Comparison of ENCODE assay signal across 7 mouse cellular contexts in genomic region chr9:99140063-99140882, GRCm38 (mm10). TPM values are rescaled to one million over a fixed set of nuclear protein-coding genes. Genes with fewer than 3 reads are reported as not detected.
DNase-seq lines count a peak whose midpoint lies in the region; ATAC-seq lines count a peak whose summit lies in the region.

TSS of gene Pik3cb (minus strand) at chr9:99140621.

- ATAC-seq in intestine, embryonic 15.5 days: peak; percentile 97

- H3K9ac ChIP-seq in intestine, embryonic 15.5 days: peak within 1 kb of the TSS; percentile 66

- peak within 1 kb of the TSS; percentile 66 for H3K27ac ChIP-seq in intestine, embryonic 15.5 days
- peak within 1 kb of the TSS; percentile 93 for H3K27ac ChIP-seq in midbrain, embryonic 10.5 days (replicated peaks)

- H3K4me1 ChIP-seq in intestine, embryonic 15.5 days (replicated peaks): peaks cover 9% of the 10 kb centered on the region; the same call in 1 of the 2 replicates
- H3K4me1 ChIP-seq in midbrain, embryonic 10.5 days: peaks cover 16% of the 10 kb centered on the region

- intact Hi-C loops in left cerebral cortex, postnatal 25 days (cut with DNase I): loop anchor here (1.0 to 5.0 kb wide), 3 partner anchors 75 to 103 kb away; partner anchors contain the start of gene Cep70

- DNase-seq in adrenal gland, adult (ENCODE audit: inconsistent age in 2 of 2, low spot score in 1 of 2): peak; percentile 98 to 99
- DNase-seq in embryo, embryonic 10.5 days (ENCODE audit: low spot score): peak; percentile 95
- DNase-seq in gastrocnemius, postnatal 25 days: peak; percentile 96
- peak; percentile 94 to 96 for DNase-seq in left cerebral cortex, postnatal 25 days (ENCODE audit: low spot score in 2 of 2)
- peak; percentile 97 for DNase-seq in midbrain, embryonic 10.5 days (ENCODE audit: low spot score)
- DNase-seq in right cerebral cortex, postnatal 4 days: peak; percentile 99

- peak within 1 kb of the TSS; percentile 89 for H3K4me2 ChIP-seq in intestine, embryonic 15.5 days (replicated peaks)

- H3K36me3 ChIP-seq in intestine, embryonic 15.5 days: no peaks in the 10 kb centered on the region
- no peaks in the 10 kb centered on the region for H3K36me3 ChIP-seq in midbrain, embryonic 10.5 days

- H3K9me3 ChIP-seq in intestine, embryonic 15.5 days: no peaks in the 10 kb centered on the region
- no peaks in the 10 kb centered on the region for H3K9me3 ChIP-seq in midbrain, embryonic 10.5 days (replicated peaks)

- H3K4me3 ChIP-seq in intestine, embryonic 15.5 days (replicated peaks): peak within 1 kb of the TSS; percentile 84
- H3K4me3 ChIP-seq in midbrain, embryonic 10.5 days: peak within 1 kb of the TSS; percentile 80

- no peaks in the 10 kb centered on the region for H3K27me3 ChIP-seq in intestine, embryonic 15.5 days (replicated peaks)
- peaks cover 33% of the 10 kb centered on the region for H3K27me3 ChIP-seq in midbrain, embryonic 10.5 days (ENCODE audit: low read depth, poor library complexity, severe bottlenecking)

- under 1% methylated on average over 66 of the region's 77 CpGs for WGBS in intestine, embryonic 15.5 days
- WGBS in midbrain, embryonic 10.5 days: under 1% methylated on average over 59 of the region's 77 CpGs

RNA-seq across cellular contexts. Expression of gene Pik3cb, which starts in this region (rescaled TPM):
- 1 to 10 TPM; 3.8 to 5.0 TPM for total RNA-seq in gastrocnemius, postnatal 25 days (2021)
- polyA plus RNA-seq in intestine, embryonic 15.5 days (2015; fragmentation: Nextera tagmentation; extraction: Ambion mirVana): 1.1 and 1.4 TPM in 2 replicates
- 10 to 100 TPM; 25.6 to 26.1 TPM for total RNA-seq in left cerebral cortex, postnatal 25 days (2021)
- polyA plus RNA-seq in midbrain, embryonic 10.5 days (2016; fragmentation: Nextera tagmentation; extraction: Ambion mirVana): 1.5 and 1.7 TPM in 2 replicates

Comparison
In these comparisons a context has a peak if more than half of its experiments do, and no peak if none do; other contexts are left out.
1. Peak in every context shown above with its lines: DNase-seq, ATAC-seq, H3K4me3 ChIP-seq and H3K27ac ChIP-seq.
2. RNA of gene Pik3cb (total RNA-seq): 25.6 to 26.1 TPM in left cerebral cortex, postnatal 25 days; 3.8 to 5.0 TPM in gastrocnemius, postnatal 25 days; every median in the first group is over 4 times any median in the second.